Mouse (Mus musculus): ENCODE data around the gene Rnf144b. TPM values are rescaled to one million over a fixed set of nuclear protein-coding genes. Genes with fewer than 3 reads are reported as not detected.
A peak's percentile ranks its signal among the peaks of the same experiment; 100 is the strongest.

The Rnf144b gene
- polyA plus RNA-seq, 1 experiment: 20.9 TPM

DNA sequence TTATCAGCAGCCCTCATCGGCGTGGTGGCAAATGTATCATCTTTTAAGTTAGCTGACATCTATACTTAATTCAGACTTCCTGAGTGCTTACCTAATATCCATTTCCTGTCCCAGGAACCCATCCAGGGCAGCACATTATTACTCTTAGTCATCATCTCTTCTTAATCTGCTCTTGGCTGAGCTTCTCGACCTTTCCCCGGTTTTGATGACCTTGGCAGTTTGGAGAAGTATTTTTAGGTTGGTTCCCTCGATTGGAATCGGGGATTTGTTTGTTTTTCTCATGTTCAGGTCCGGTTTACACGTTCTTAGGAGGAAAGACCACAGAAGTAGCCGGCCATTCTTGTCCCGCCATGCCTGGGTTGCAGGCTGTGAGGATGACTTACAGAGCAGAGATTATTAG lies 50.4 kb downstream of the Rnf144b start:
- TF ChIP-seq POLR2A (IDR thresholded peaks at IDR 0.05; ENCODE audit: control insufficient read depth, low read depth, low read length) (no peak), CTCF (IDR thresholded peaks at IDR 0.05; ENCODE audit: control insufficient read depth, insufficient read depth, insufficient replicate concordance, low read depth, low read length) (no peak)
- H3K4me1 ChIP-seq (ENCODE audit: control insufficient read depth, insufficient read depth, low read length): no peaks in the 10 kb centered on the region
- H3K36me3 ChIP-seq (ENCODE audit: control insufficient read depth, insufficient read depth, low read length): no peaks in the 10 kb centered on the region
- H3K27me3 ChIP-seq (ENCODE audit: control insufficient read depth, insufficient read depth, low read length): no peaks in the 10 kb centered on the region
- H3K4me3 ChIP-seq (ENCODE audit: control insufficient read depth, low read depth, low read length): no peak overlapping the region
- H3K27ac ChIP-seq (ENCODE audit: control insufficient read depth, insufficient read depth, low read depth, low read length): no peak overlapping the region

DNA sequence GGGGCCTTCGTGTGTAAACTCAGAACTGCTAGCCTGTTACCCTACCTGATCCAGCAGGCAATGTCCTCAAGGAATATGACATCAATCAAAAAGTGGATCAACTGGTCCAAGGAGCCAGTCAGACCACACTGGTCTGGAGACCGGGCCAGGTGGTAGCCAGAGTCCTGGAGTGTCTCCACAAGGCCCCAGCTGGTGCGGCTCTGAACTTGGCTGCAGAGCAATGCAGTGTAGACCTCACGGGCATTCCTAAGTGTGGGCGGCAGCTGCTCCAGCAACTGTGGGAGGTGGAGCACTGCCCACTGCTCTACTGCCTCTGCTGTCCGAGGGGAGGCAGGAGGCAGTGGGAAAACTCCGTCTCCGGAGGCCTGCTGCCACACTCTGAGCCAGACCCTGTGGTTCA lies 55.7 kb downstream of the Rnf144b start:
- H3K4me1 ChIP-seq (ENCODE audit: control insufficient read depth, insufficient read depth, low read length): no peaks in the 10 kb centered on the region
- H3K36me3 ChIP-seq (ENCODE audit: control insufficient read depth, insufficient read depth, low read length): no peaks in the 10 kb centered on the region
- H3K27ac ChIP-seq (ENCODE audit: control insufficient read depth, insufficient read depth, low read depth, low read length): no peak overlapping the region
- TF ChIP-seq CTCF (IDR thresholded peaks at IDR 0.05; ENCODE audit: control insufficient read depth, insufficient read depth, insufficient replicate concordance, low read depth, low read length) (no peak), POLR2A (IDR thresholded peaks at IDR 0.05; ENCODE audit: control insufficient read depth, low read depth, low read length) (no peak)
- H3K27me3 ChIP-seq (ENCODE audit: control insufficient read depth, insufficient read depth, low read length): no peaks in the 10 kb centered on the region
- H3K4me3 ChIP-seq (ENCODE audit: control insufficient read depth, low read depth, low read length): no peak overlapping the region

DNA sequence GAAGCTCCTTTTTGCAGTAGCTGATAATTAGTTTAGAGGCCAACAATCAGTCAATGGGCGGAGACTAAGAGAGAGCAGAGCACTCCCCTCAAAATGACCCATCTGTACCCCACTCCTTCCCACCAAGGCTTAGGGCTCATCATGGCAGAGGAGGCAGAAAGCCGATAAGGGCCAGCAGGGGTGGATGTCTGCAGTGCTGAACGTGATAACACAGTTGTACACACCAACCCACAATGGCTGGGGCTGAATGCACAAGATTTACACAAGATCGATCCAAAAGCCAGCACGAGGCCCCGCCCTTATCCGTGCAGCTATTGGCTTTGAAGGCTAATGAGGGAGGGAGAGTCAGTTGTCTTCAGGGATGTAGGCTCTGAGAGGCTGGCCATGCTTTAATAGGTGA lies 58.3 kb downstream of the Rnf144b start:
- Histone ChIP-seq H3K27me3 (ENCODE audit: control insufficient read depth, insufficient read depth, low read length) (no peaks in the 10 kb centered on the region), H3K36me3 (ENCODE audit: control insufficient read depth, insufficient read depth, low read length) (no peaks in the 10 kb centered on the region), H3K27ac (ENCODE audit: control insufficient read depth, insufficient read depth, low read depth, low read length) (no peak overlapping the region), H3K4me3 (ENCODE audit: control insufficient read depth, low read depth, low read length) (no peak overlapping the region), H3K4me1 (ENCODE audit: control insufficient read depth, insufficient read depth, low read length) (no peaks in the 10 kb centered on the region)
- TF ChIP-seq CTCF (IDR thresholded peaks at IDR 0.05; ENCODE audit: control insufficient read depth, insufficient read depth, insufficient replicate concordance, low read depth, low read length) (no peak), POLR2A (IDR thresholded peaks at IDR 0.05; ENCODE audit: control insufficient read depth, low read depth, low read length) (no peak)

DNA sequence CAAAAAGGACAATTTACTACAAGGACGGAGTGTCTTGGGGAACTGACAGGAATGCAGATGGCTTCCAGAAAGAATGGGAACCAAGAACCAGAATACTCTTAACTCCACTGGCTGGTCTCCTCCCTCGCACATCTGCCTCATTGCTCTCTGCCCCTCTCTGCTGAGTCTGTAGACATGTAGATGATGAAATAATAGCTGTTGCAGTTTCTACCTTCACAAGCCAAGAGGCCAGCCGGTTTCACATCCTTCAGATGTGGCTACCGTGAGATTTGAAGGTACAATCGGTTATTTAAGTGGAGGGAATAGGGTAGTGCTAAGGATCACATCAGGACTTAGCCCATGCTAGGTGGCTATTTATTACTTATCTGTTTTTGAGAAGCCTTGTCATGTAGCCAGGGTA lies 59.9 kb downstream of the Rnf144b start:
- Histone ChIP-seq H3K27ac (ENCODE audit: control insufficient read depth, insufficient read depth, low read depth, low read length) (no peak overlapping the region), H3K27me3 (ENCODE audit: control insufficient read depth, insufficient read depth, low read length) (no peaks in the 10 kb centered on the region), H3K4me1 (ENCODE audit: control insufficient read depth, insufficient read depth, low read length) (no peaks in the 10 kb centered on the region), H3K36me3 (ENCODE audit: control insufficient read depth, insufficient read depth, low read length) (no peaks in the 10 kb centered on the region), H3K4me3 (ENCODE audit: control insufficient read depth, low read depth, low read length) (no peak overlapping the region)
- no peak for TF ChIP-seq POLR2A (IDR thresholded peaks at IDR 0.05; ENCODE audit: control insufficient read depth, low read depth, low read length)
- TF ChIP-seq CTCF (IDR thresholded peaks at IDR 0.05; ENCODE audit: control insufficient read depth, insufficient read depth, insufficient replicate concordance, low read depth, low read length): no peak

DNA sequence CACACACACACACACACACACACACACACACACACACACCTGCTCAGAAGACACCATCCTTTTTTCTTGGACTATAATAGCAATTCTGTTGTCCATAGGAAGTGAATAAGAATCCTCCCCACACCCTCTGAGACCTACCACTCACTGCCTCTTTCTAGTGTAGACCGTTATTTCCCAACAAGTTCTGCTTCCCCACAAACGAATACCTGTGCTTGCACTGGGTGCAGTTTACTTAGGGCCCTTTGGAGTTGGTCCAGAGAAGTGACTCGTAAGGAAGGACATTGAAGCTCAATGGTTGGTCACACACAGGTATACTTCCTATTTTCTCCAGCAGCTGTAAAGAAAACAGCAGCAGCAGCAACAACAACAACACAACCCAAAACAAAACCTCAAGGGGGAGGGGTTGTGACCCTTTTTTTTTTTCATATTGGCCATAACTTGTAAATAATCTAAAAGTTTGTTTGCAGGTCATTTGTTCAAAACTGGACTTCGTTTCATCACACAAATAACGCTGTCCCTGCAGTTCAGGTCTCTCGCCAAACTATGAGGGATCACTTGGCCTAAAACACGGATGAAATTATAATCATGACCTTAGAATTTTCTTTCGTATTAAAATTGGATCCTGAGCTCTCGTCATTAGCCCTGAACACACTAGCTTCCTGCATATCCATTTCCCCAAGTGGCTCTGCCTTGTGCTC lies 60.7 kb downstream of the Rnf144b start:
- Histone ChIP-seq H3K4me3 (ENCODE audit: control insufficient read depth, low read depth, low read length) (no peak overlapping the region), H3K27ac (ENCODE audit: control insufficient read depth, insufficient read depth, low read depth, low read length) (no peak overlapping the region), H3K27me3 (ENCODE audit: control insufficient read depth, insufficient read depth, low read length) (no peaks in the 10 kb centered on the region), H3K4me1 (ENCODE audit: control insufficient read depth, insufficient read depth, low read length) (no peaks in the 10 kb centered on the region), H3K36me3 (ENCODE audit: control insufficient read depth, insufficient read depth, low read length) (no peaks in the 10 kb centered on the region)
- TF ChIP-seq CTCF (IDR thresholded peaks at IDR 0.05; ENCODE audit: control insufficient read depth, insufficient read depth, insufficient replicate concordance, low read depth, low read length) (no peak), POLR2A (IDR thresholded peaks at IDR 0.05; ENCODE audit: control insufficient read depth, low read depth, low read length) (no peak)

DNA sequence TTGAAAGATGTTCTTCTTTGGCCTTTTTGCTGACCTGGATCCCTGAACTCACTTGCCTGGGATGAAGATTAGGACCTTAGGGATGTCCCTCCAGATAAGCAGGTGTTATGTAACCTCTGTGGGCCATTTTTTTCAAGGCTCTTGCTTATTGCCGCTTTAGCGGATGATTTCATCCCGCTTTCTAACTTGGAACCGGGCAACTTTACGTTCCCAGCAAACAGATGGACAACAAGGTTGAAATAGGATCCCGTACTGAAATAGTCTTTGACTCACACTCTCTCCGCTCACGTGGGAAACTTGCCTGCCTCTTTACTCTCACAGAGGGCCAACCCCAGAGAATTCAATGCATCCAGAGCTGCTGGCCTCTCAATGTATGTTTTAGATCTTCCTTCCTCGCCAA lies 61.3 kb downstream of the Rnf144b start:
- no peaks in the 10 kb centered on the region for H3K27me3 ChIP-seq (ENCODE audit: control insufficient read depth, insufficient read depth, low read length)
- H3K27ac ChIP-seq (ENCODE audit: control insufficient read depth, insufficient read depth, low read depth, low read length): no peak overlapping the region
- no peaks in the 10 kb centered on the region for H3K36me3 ChIP-seq (ENCODE audit: control insufficient read depth, insufficient read depth, low read length)
- no peak overlapping the region for H3K4me3 ChIP-seq (ENCODE audit: control insufficient read depth, low read depth, low read length)
- no peaks in the 10 kb centered on the region for H3K4me1 ChIP-seq (ENCODE audit: control insufficient read depth, insufficient read depth, low read length)
- TF ChIP-seq POLR2A (IDR thresholded peaks at IDR 0.05; ENCODE audit: control insufficient read depth, low read depth, low read length) (no peak), CTCF (IDR thresholded peaks at IDR 0.05; ENCODE audit: control insufficient read depth, insufficient read depth, insufficient replicate concordance, low read depth, low read length) (no peak)

DNA sequence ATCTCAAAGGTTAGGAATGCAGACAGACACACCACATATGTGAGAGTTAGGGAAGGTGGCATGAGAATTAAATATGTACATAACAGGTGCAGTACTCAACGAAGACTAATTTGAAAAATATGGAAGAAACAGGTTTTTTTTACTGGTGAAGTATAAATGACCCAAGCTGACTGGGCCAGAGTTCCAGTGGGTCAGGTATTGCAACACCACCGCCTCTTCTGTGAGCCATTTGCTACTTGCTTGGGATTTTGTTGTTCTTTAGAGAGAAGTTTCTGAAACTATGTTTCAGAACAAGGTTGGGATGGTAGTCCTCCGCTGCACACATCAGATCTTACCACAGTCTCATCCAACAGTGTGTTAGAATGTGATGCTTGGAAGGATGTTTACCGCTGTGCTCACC lies 65.4 kb downstream of the Rnf144b start:
- H3K27me3 ChIP-seq (ENCODE audit: control insufficient read depth, insufficient read depth, low read length): no peaks in the 10 kb centered on the region
- H3K27ac ChIP-seq (ENCODE audit: control insufficient read depth, insufficient read depth, low read depth, low read length): peak overlapping the region; percentile 34
- H3K4me3 ChIP-seq (ENCODE audit: control insufficient read depth, low read depth, low read length): no peak overlapping the region
- H3K4me1 ChIP-seq (ENCODE audit: control insufficient read depth, insufficient read depth, low read length): no peaks in the 10 kb centered on the region
- no peaks in the 10 kb centered on the region for H3K36me3 ChIP-seq (ENCODE audit: control insufficient read depth, insufficient read depth, low read length)
- TF ChIP-seq CTCF (IDR thresholded peaks at IDR 0.05; ENCODE audit: control insufficient read depth, insufficient read depth, insufficient replicate concordance, low read depth, low read length) (no peak), POLR2A (IDR thresholded peaks at IDR 0.05; ENCODE audit: control insufficient read depth, low read depth, low read length) (no peak)

Measured in testis, adult 2 months (tissue).